Mouse (Mus musculus) spleen, embryonic (tissue): ENCODE results near the gene Olfr1346.

ENCODE experiments used
- CTCF ChIA-PET: fragments of 350-600 bp; sonication (Branson Sonifier 250); formaldehyde crosslinking; loops from one replicate; lab custom pipeline; 2022; lab: Charles Lee

Gene Olfr1346

DNA sequence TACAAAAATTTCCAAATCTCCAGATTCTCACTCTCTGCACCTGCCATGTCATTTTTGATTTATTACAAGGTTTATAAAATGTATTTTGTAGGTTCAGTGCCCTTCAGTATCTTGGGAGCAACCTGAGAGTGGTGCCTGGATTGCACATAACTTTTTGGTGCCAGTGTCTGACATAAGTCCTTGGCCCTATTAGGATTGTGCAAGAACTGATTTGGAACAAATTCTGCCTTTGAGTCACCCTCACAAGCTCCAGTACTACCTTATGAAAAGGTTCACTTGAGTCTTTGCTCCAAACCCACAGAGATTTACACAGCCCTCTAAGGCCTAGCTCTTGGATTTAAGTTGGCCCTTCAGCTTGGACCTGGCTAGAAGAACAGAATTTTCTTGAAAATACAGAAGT is at the start of gene Olfr1346:
Olfr1346 (plus strand) TSS at position 151 of the 400 bp plus-strand sequence.
- CTCF ChIA-PET, result no interaction called here

DNA sequence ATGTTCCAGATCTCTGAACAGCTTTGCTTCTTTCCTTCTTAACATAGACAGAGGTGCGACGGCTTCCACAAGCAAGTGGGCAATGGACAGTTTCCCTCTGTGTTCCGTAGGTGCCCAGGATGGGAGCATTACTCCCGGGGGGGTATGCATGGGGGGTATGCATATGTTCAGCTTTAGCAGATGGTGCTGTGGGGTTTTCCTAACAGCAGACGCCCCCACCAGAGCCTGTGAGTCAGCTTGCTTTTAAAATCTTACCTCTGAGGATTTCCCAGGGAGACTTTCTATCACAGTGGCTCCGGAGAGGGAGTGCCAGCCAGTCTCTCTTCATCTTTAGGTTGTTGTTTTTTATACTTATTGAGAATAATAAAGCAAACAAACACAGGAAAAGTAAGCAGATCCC is 47.0 kb upstream of the Olfr1346 start:
- CTCF ChIA-PET, result no interaction called here

DNA sequence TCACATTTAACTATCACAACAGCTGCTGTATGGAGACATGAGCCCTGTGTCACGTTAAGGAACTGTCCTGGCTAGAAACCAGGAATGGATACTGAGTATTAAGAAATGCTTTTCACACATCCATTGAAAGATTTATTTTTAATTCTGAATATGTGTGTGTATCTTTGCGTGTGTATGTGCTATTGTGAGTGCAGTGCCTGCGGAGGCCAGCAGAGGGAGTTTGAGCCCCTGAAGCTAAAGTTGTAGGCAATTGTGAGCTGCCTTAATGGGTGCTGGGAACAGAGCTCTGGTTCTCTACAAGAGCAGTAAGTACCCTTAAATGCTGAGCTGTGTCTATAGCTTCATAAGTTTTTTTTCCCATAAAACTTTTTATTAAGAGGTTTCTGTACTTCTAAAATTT is 37.5 kb upstream of the Olfr1346 start:
- CTCF ChIA-PET, result no interaction called here

DNA sequence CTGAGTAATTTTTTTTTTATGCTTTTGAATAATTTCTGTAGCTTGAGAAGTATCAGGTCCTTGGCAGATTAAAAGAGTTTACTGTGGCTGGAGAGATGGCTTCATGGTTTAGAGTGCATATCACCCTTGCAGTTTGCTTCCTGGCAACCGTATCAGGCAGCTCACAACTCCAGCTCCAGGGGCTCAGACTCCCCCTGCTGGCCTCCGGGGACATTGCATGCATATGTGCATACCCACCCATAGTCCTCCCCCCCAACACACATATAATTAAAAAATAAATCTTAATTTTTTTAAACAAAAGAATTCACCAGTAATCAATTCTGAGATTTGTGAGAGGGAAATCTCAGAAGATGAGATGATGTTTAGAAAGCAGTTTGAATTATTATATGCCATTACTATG is 36.6 kb upstream of the Olfr1346 start:
- CTCF ChIA-PET, result no interaction called here

DNA sequence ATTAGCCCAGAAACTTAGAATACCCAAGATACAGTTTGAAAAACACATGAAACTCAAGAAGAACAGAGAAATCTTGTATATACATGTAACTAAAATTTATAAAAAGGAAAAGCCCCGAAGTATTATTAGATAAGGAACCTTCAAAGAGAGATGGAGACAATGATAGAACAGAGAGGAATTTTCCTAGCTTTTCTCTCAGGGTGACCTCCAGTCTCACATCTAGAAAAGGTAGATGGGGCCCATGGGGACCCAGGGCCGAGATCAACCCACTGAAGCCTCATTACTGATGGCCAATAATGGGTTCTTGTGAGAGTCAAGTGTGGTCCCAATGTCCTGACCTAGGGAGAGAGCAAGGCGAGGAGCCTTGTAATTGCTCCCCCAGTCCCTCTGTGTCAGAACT is 28.5 kb upstream of the Olfr1346 start, which contains the start of gene Olfr1344:
Olfr1344 (plus strand) TSS at position 301 of the 400 bp plus-strand sequence.
- CTCF ChIA-PET, result no interaction called here

DNA sequence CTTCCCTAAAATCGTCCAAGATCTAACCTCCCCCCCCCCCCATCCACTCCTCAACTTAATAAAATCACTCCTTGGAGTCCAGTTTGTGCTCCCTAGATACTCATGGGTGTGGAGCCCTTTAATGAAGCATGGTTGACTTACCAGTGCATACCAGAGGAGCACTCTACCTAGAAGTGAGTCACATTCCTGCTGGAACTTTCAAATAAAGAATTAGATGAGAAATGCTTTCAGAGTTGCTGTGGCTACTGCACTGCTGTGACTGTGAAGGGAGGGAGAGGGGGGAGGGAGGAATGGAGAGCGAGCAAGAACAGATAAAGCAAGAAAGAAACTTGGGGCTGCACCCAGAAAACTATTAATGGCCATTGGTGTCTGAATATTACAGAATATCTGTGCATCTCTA is 25.7 kb upstream of the Olfr1346 start:
- CTCF ChIA-PET, result no interaction called here

DNA sequence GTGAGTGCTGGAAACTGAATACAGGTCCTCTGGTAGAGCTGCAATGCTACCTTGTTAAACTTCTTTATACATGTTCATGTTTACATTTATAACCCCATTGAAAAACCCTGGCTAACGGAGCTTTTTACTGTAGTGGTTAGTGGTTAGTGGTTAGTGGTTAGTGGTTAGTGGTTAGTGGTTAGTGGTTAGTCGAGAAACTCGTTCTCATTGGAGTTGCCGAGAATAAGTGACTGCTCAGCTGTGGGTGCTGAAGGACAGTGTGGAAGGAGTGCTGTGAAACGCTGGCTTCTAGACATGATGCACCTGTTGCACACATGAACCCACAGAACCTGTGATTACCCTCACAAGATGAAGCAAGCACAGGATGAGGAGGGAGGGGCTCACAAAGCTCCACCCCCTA is 19.1 kb upstream of the Olfr1346 start:
- CTCF ChIA-PET, result no interaction called here

DNA sequence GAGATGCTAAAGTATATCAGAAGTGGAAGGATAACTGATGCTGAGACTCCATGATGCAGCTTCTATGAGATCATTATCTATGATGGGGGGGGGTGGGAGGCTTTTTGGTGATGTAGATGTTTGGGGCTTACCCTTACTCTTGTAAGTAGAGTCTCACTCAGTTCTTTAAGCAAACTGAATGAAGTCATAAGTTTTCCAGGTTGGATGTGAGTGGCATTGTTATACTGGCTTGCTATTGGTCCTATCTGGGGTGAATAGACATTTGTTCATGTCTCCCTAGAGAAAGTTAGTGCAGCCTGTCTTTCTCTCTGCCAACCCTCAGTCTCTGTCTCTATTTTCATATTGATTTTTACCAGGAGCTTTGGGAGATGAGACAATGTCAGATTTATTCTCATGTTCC is 11.0 kb upstream of the Olfr1346 start, which contains the start of gene Olfr1336:
Olfr1336 (plus strand) TSS at position 301 of the 400 bp plus-strand sequence.
- CTCF ChIA-PET, result no interaction called here

DNA sequence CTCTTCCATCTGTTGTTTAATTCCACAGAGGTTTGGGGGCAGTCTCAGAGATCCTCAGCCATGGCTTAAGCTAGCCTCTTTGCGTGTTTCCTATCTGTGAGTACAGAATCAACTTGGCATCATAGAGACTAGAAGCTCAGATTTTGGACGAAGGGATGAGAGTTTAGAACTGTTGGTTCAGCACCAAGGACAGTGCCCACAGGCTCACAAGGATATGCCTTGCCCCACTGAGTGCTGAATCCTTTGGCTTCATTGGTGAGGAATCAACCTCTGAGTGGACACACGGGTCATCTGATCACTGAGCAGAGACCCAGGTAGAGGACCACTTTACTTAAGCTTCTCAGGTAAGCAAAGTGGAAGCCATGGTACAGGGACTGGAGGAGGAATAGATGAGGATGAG is 10.5 kb upstream of the Olfr1346 start:
- CTCF ChIA-PET, result no interaction called here

DNA sequence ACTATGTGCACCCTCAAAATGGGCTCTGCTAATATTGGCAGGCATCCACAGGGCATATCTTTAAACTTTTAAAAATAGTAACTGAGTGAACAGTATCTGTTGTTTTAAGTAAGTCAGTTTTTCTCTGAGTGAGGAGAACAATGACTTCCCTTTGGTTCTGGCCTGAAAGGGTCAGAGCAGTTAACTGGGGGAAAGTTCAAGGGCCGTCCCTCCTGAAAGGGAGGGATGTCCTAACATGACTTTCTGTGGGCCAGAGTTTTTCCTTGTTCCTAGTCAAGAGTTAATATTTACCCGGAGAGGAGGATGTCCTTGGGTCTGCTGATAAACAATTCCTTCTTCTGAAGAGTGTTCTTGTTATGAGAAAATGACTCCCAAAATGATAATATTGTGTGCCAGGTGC is 10.7 kb downstream of the Olfr1346 start:
- CTCF ChIA-PET, result interaction anchor here (0.6 kb wide), 1 partner anchor 267 kb away, joined by 12 read pairs; no protein-coding TSS in a partner anchor

DNA sequence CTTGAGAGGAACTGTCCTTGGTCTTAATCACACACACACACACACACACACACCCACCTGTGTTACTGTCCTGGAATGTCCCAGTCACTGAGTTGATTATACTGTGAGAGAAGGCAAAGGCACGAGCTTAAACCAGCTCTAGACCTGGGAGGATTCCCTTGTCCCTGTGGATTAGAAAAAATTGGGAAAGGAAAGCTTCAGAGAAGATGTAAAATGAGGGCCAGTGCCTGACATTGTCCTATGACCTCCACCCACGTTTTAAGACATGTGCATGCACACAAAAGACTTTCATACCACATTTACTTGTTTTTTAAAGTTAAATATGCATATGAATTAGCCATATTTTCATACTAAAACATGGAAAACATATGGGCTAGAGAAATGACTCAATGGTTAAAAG is 19.9 kb downstream of the Olfr1346 start, which contains the start of gene Olfr5:
Olfr5 (minus strand) TSS at position 101 of the 400 bp plus-strand sequence.
- CTCF ChIA-PET, result no interaction called here

DNA sequence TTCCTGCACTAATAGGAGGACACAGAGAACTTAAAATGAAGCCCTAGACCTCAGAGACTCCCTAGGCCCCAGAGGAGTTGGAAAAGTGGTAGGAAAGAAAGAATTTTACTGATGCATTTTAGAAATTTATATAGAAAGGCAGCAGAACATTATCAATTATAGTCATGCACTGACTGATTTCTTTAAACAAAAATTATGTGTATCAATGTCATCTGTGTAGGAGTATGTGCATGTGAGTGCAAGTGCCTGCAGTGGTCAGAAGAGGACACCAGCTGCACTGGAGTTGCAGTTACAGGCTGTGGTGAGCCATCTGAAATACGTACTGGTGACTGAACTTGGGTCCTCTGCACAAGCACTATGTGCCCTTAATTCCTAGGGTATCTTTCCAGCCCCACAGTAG is 32.8 kb downstream of the Olfr1346 start, which contains the start of gene Olfr1347:
Olfr1347 (minus strand) TSS at position 101 of the 400 bp plus-strand sequence.
- CTCF ChIA-PET, result no interaction called here

DNA sequence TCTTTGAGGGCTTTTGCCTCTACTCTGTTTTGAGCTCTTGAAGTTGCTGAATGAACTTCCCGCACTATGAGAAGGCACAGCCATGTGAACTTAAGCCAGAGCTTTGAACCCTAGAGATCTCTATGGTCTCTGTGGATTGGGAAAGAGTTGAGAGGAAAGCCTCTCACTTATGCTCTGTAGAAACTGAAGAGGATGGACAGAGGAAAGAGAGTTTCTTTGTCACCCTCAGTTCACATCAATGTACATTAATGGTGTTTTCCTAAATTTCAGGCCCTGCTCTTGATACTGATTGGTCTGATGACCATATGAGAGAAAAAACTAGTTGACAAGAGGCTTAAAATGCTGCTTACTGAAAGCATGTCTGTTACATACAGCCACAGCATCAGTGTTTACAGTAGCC is 41.7 kb downstream of the Olfr1346 start, which contains the start of gene Olfr1348:
Olfr1348 (minus strand) TSS at position 101 of the 400 bp plus-strand sequence.
- CTCF ChIA-PET, result no interaction called here

DNA sequence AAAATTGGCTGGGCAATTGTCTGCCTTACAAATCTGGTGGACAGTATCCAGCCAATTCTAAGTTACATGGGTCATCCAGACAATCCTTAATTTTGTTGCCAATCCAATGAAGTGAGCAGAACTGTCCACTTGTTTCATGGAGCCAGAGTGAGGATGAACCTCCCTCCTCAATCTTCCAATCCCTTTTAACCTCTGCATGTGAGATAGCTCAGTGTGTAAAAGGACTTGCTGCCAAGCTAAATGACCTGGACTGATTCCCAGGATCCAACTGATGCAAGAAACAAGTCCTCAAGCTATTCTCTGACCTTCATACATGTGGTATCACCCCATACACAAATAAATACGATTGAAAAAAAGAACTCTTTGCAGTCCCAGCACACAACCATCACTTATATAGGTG is 54.8 kb downstream of the Olfr1346 start:
- CTCF ChIA-PET, result interaction anchor here (0.7 kb wide), 1 partner anchor 222 kb away, joined by 3 read pairs; no protein-coding TSS in a partner anchor

DNA sequence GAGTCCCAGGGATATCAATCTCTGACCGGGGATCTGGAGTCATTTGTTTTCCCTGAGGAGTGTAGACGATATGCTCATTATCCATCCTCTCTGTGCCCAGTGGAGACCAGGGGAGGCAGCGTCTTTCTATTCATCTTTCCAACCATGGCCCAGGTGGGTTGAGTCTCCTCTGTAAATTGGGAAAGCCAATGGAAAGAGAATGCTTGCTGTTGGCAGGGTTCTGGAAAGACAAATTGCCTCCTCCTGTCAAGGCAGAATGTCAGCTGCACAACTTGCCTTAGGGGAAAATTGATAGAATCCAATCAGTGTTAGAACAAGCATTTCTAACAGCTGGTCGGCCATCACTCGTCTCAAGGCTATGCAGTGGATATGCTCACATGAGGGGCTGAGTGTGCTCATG is 55.9 kb downstream of the Olfr1346 start, which contains the start of gene Olfr1349:
Olfr1349 (minus strand) TSS at position 101 of the 400 bp plus-strand sequence.
- CTCF ChIA-PET, result no interaction called here

DNA sequence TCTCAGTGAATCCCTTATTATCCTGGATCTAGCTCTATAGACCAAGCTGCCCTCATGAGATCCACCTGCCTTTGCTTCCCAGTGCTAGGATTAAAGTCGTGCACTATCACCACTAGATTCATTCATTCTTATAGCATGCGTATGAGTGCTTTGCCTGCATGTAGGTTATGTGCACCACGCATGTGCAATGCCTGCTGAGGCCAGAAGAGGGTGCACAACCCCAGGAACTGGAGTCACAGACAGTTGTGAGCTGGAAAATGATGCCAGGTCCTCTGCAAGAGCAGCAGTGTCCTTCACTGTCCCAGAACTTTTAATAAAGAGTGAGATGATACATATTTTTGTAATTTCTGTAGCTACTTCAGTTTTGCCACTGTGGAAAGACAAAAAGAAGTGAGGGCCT is 58.1 kb downstream of the Olfr1346 start:
- CTCF ChIA-PET, result no interaction called here

DNA sequence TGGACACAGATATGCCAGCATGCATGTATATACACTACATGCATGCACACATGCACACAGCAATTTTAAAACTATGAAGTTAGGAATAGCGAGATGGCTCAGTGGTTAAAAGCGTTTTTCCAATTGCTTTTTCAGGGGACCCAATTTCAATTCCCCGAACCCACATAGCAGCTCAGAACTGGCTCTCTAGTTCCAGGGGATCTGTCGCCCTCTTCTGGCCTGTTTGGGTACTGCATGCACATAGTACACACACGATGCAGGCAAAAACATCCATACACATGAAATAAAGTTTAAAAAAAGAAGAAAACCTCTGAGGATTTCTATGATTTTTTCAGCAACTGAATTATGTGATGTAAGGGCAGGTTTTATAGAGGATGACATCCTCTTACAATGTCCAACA is 59.2 kb downstream of the Olfr1346 start:
- CTCF ChIA-PET, result no interaction called here
